Mouse (Mus musculus) forebrain, postnatal 0 days (tissue): ENCODE results near the gene Arntl. TPM values are rescaled to one million over a fixed set of nuclear protein-coding genes. Genes with fewer than 3 reads are reported as not detected.

Experiments used
- ATAC-seq: fragments of 200-750 bp; cut with Nextera tagmentation; 2 replicates; pipeline ENCODE4 v1.8.0; 2017; ENCODE audit warnings: mild to moderate bottlenecking, moderate library complexity
- DNase-seq: peaks from one replicate; pipeline ENCODE4 v3.0.0-alpha.2; 2015
- H3K27ac ChIP-seq: fragments of 300-500 bp; sonication (generic); 2 replicates; pipeline ENCODE4 v1.5.1; 2014; ENCODE audit warnings: low read depth, mild to moderate bottlenecking, antibody characterized with exemption, low read length, moderate library complexity, mixed read lengths
- H3K27me3 ChIP-seq: fragments of 300-500 bp; sonication (generic); 2 replicates; pipeline ENCODE4 v1.6.1; 2014; ENCODE audit warnings: mild to moderate bottlenecking, low read length, mixed read lengths; ENCODE audit not compliant: insufficient read depth
- H3K36me3 ChIP-seq: fragments of 300-500 bp; sonication (generic); 2 replicates; pipeline ENCODE4 v1.6.1; 2014; ENCODE audit warnings: mild to moderate bottlenecking, moderate library complexity; ENCODE audit not compliant: insufficient read depth
- H3K4me1 ChIP-seq: fragments of 300-500 bp; sonication (generic); 2 replicates; pipeline ENCODE4 v1.6.1; 2014; ENCODE audit warnings: antibody characterized with exemption; ENCODE audit not compliant: insufficient read depth
- H3K4me2 ChIP-seq: fragments of 300-500 bp; sonication (generic); 2 replicates; pipeline ENCODE4 v1.6.1; 2014; ENCODE audit warnings: low read depth, mild to moderate bottlenecking, moderate library complexity
- H3K4me3 ChIP-seq: fragments of 300-500 bp; sonication (generic); 2 replicates; pipeline ENCODE4 v1.5.1; 2014; ENCODE audit warnings: low read depth, low read length, mixed read lengths
- H3K9ac ChIP-seq: fragments of 300-500 bp; sonication (generic); 2 replicates; pipeline ENCODE4 v1.6.1; 2014; ENCODE audit warnings: mild to moderate bottlenecking
- H3K9me3 ChIP-seq: fragments of 300-500 bp; sonication (generic); 2 replicates; pipeline ENCODE4 v1.6.1; 2016; ENCODE audit warnings: low read length
- CTCF ChIP-seq: sonication (generic); IDR thresholded peaks from 2 replicates; pipeline ENCODE4 v1.5.1; 2016; ENCODE audit warnings: antibody characterized with exemption, control low read depth, low read depth
- WGBS: fragments of 180-500 bp; shearing (Covaris S2); extraction: QIAGEN DNeasy Blood & Tissue Kit; methylation state at CpG from one replicate; pipeline ENCODE4 v1.1.7; 2014; 5-methylcytosine and 5-hydroxymethylcytosine counted together
- polyA plus RNA-seq: library from polyadenylated mRNA; unstranded; fragments of >200 nt; fragmentation: Nextera tagmentation; extraction: Ambion mirVana; gene quantifications from 2 replicates; pipeline ENCODE4 v1.2.1, GENCODE M21; 2015
- total RNA-seq: library from RNA; depleted of rRNA; stranded (reverse); fragments of >200 nt; gene quantifications from 2 replicates; pipeline ENCODE4 v1.2.3, GENCODE M21; 2014

Arntl gene
- total and polyA plus RNA-seq, 2 experiments from 2014 or later, result 20.7 to 32.4 TPM

DNA sequence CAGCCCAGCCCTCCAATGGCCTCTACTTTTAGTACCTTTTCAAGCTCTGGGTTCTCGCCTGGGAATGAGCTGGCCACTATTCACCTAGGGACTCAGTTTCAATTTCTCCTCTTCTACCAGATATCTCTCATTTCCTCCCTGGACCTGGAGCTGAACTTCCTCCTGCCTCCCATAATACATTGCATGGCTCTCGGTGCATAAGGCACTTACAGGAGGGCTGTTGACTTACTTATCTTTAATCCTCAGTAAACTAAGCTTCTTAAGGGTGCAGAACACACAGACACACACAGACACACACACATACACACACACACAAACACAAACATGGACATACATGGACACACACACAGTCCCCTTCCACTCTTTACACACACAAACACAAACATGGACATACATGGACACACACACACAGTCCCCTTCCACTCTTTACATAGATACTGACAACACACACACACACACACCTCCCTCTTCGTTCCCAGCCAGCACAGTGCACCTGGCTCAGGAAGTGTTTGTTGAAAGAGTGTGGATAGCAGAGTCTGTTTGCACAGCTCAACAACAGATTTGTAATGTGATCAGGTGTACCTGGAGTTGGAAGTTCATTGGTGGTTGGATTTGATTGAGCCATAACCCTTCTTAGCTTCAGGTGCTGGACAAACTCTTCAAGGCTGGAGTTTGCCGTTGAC is 32.3 kb downstream of the Arntl start:
- H3K36me3 ChIP-seq, result 0 out of 2 replicates have a peak, but pooled peaks cover 8% of the 10 kb centered on the region
- H3K9me3 ChIP-seq, result no peaks in the 10 kb centered on the region
- 81% methylated on average over 4 of the region's 4 CpGs for WGBS
- H3K9ac ChIP-seq, result no peak overlapping the region
- DNase-seq (no peak), ATAC-seq (no peak)
- no peak overlapping the region for H3K27ac ChIP-seq
- no peaks in the 10 kb centered on the region for H3K27me3 ChIP-seq
- H3K4me2 ChIP-seq, result no peak overlapping the region
- H3K4me1 ChIP-seq, result 0 out of 2 replicates have a peak, but pooled peaks cover 5% of the 10 kb centered on the region
- no peak for TF ChIP-seq CTCF
- no peak overlapping the region for H3K4me3 ChIP-seq

DNA sequence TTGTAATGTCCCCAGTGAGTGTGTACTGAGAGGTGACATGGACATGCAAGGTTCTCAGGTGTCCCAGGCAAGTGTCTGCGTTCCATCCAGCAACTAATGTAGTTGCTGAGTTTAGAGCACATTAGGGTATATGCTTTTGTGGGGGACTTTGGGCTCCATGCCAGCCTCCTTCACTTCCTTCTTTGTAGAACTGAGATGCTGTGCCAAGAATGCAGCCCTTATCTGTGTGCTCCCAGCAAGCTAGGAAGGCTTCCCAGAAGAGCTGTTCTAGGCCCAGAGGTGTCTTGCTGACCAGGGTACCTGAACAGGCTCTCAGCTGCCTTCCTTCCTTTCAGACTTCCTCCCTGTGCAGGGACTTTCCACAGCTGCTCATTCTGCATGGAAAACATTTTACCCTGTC is 33.2 kb downstream of the Arntl start:
- Histone ChIP-seq H3K9ac (no peak overlapping the region), H3K27me3 (no peaks in the 10 kb centered on the region), H3K27ac (no peak overlapping the region), H3K36me3 (0 out of 2 replicates have a peak, but pooled peaks cover 8% of the 10 kb centered on the region), H3K4me1 (peaks cover 5% of the 10 kb centered on the region; the same call in 1 of the 2 replicates), H3K9me3 (no peaks in the 10 kb centered on the region), H3K4me2 (no peak overlapping the region), H3K4me3 (no peak overlapping the region)
- ATAC-seq (no peak), DNase-seq (no peak)
- 71% methylated on average over 1 of the region's 1 CpGs for WGBS
- no peak for TF ChIP-seq CTCF

DNA sequence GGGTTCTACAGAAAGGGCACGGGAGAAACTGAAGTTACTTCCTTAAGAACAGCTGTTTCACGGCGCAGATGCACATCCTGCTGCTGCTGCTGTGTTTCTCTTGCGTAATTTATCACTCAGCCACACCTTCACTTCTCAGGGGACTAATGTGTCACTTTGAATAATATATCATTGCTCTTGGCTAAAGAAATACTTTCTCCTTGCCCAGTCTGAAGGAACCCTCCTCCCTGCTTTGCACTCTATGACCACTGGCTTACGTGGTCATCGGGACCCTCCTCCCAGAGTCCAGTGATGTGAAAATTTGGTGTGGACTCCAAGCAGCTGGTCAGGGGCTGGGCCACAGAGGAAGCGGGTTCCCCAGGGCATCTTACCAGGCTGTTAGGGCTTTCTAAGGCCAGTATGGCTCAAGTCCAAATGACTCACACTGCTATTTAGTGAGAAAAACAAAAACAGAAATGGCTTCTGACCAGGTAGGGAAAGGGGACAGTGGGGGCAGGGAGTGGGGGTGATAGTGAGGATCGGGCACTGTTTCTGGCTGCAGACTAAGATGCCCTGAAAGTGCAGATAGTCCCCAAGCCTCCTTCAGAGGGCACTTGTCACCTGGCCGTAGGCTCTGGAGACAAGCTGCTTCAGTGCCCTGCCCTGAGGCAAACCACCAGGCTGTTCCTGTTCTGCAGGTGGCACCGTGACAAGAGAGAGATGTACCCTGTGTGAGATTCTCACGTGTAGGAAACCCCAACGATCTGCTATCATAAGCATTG is 34.8 kb downstream of the Arntl start:
- no peak overlapping the region for H3K4me2 ChIP-seq
- no peak overlapping the region for H3K9ac ChIP-seq
- no peaks in the 10 kb centered on the region for H3K36me3 ChIP-seq
- H3K27me3 ChIP-seq, result no peaks in the 10 kb centered on the region
- no peak for TF ChIP-seq CTCF
- no peaks in the 10 kb centered on the region for H3K9me3 ChIP-seq
- no peak overlapping the region for H3K4me3 ChIP-seq
- ATAC-seq (no peak), DNase-seq (no peak)
- 70% methylated on average over 12 of the region's 12 CpGs for WGBS
- no peak overlapping the region for H3K27ac ChIP-seq
- peaks cover 5% of the 10 kb centered on the region; the same call in 1 of the 2 replicates for H3K4me1 ChIP-seq

- no peak for TF ChIP-seq CTCF
- H3K9me3 ChIP-seq, result no peaks in the 10 kb centered on the region
- H3K4me3 ChIP-seq, result no peak overlapping the region
- no peaks in the 10 kb centered on the region for H3K36me3 ChIP-seq
- H3K27me3 ChIP-seq, result no peaks in the 10 kb centered on the region
- no peak overlapping the region for H3K9ac ChIP-seq
- no peak overlapping the region for H3K4me2 ChIP-seq
- DNase-seq (peak; percentile 44), ATAC-seq (peak; percentile 29; the same call in 1 of the 2 replicates)
- no peak overlapping the region for H3K27ac ChIP-seq
- H3K4me1 ChIP-seq, result peaks cover 5% of the 10 kb centered on the region; the same call in 1 of the 2 replicates
- WGBS, result 34% methylated on average over 6 of the region's 6 CpGs
These were observed 35.4 kb downstream of the Arntl start for GRCm38 (mm10) chr7:113242688-113243087.

GRCm38 (mm10) chr7:113245144-113245543 is 37.9 kb downstream of the Arntl start:
- H3K27ac ChIP-seq, result no peak overlapping the region
- no peaks in the 10 kb centered on the region for H3K27me3 ChIP-seq
- no peaks in the 10 kb centered on the region for H3K9me3 ChIP-seq
- H3K4me1 ChIP-seq, result peaks cover 18% of the 10 kb centered on the region
- WGBS, result 67% methylated on average over 5 of the region's 5 CpGs
- TF ChIP-seq CTCF, result no peak
- DNase-seq, result no peak
- H3K4me2 ChIP-seq, result no peak overlapping the region
- no peak for ATAC-seq
- H3K36me3 ChIP-seq, result no peaks in the 10 kb centered on the region
- no peak overlapping the region for H3K4me3 ChIP-seq
- no peak overlapping the region for H3K9ac ChIP-seq

- 70% methylated on average over 4 of the region's 4 CpGs for WGBS
- peaks cover 27% of the 10 kb centered on the region for H3K4me1 ChIP-seq
- H3K27me3 ChIP-seq, result no peaks in the 10 kb centered on the region
- no peak overlapping the region for H3K4me3 ChIP-seq
- H3K36me3 ChIP-seq, result no peaks in the 10 kb centered on the region
- DNase-seq (no peak), ATAC-seq (no peak)
- H3K27ac ChIP-seq, result no peak overlapping the region
- H3K9ac ChIP-seq, result no peak overlapping the region
- H3K4me2 ChIP-seq, result no peak overlapping the region
- TF ChIP-seq CTCF, result no peak
- no peaks in the 10 kb centered on the region for H3K9me3 ChIP-seq
These were observed 39.2 kb downstream of the Arntl start for GRCm38 (mm10) chr7:113246512-113246911.

DNA sequence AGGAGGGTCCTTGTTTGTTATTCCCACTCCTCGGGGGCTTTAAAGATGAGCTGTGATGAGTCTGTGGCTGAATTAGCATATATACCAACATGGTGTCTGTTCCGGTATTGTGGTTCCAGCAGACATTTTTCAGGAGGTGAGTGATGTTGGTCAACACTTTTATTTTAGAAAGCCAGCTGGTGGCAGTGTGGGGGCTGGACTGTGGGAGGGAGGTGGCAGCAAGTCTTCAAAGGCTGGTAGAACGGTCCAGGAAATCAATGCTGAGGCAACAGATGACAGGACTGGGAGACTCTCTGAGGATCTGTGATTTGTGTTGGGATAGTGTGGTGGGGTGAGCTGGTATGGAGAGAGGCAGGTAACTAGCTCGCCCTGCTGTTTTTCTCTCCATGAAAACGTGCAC is 39.9 kb downstream of the Arntl start:
- DNase-seq, result no peak
- no peak for ATAC-seq

More for the DNA sequence above, 39.9 kb downstream of the Arntl start:
- peaks cover 33% of the 10 kb centered on the region for H3K4me1 ChIP-seq
- H3K4me2 ChIP-seq, result no peak overlapping the region
- H3K27me3 ChIP-seq, result no peaks in the 10 kb centered on the region
- H3K27ac ChIP-seq, result no peak overlapping the region
- no peak for TF ChIP-seq CTCF
- no peaks in the 10 kb centered on the region for H3K9me3 ChIP-seq
- H3K36me3 ChIP-seq, result no peaks in the 10 kb centered on the region
- H3K9ac ChIP-seq, result no peak overlapping the region
- H3K4me3 ChIP-seq, result no peak overlapping the region
- 70% methylated on average over 5 of the region's 5 CpGs for WGBS
